Mouse (Mus musculus): ENCODE data around the gene Ppm1h. TPM values are rescaled to one million over a fixed set of nuclear protein-coding genes. Genes with fewer than 3 reads are reported as not detected.
A peak's percentile ranks its signal among the peaks of the same experiment; 100 is the strongest.

The Ppm1h gene
- total and polyA plus RNA-seq, 2 experiments from 2014 or later: 31.1 to 31.7 TPM

DNA sequence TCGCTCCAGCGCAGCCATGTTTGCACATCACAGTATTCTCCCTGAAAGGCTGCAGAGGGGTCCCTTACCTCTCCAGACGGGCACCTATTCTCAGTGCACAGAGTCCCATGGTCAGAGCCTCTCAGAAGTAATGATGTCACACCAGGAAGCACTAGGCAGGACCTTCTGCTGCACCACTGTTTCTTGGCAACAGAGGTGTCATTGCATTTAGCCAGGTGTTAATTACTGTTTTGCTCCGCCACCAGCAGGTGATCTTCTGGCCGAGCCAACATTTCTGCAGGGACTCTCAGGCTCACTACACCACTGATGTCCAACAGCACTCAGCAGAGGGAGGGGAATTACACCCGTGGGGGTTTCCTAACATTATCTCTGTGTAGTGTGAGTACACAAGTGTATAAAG, 143.0 kb downstream of the Ppm1h start:
- Histone ChIP-seq H3K27ac (ENCODE audit: low read depth, low read length) (no peak overlapping the region), H3K27me3 (ENCODE audit: insufficient read depth, low read length) (no peaks in the 10 kb centered on the region), H3K9ac (no peak overlapping the region), H3K4me2 (ENCODE audit: low read depth) (no peak overlapping the region), H3K4me1 (ENCODE audit: insufficient read depth) (no peaks in the 10 kb centered on the region), H3K9me3 (ENCODE audit: low read length) (no peaks in the 10 kb centered on the region), H3K4me3 (ENCODE audit: low read depth, low read length) (no peak overlapping the region), H3K36me3 (ENCODE audit: insufficient read depth) (no peaks in the 10 kb centered on the region)
- 71% methylated on average over 6 of the region's 6 CpGs for WGBS
- TF ChIP-seq CTCF (IDR thresholded peaks at IDR 0.05; ENCODE audit: low read depth): no peak
- no peak for DNase-seq
- no peak for ATAC-seq

DNA sequence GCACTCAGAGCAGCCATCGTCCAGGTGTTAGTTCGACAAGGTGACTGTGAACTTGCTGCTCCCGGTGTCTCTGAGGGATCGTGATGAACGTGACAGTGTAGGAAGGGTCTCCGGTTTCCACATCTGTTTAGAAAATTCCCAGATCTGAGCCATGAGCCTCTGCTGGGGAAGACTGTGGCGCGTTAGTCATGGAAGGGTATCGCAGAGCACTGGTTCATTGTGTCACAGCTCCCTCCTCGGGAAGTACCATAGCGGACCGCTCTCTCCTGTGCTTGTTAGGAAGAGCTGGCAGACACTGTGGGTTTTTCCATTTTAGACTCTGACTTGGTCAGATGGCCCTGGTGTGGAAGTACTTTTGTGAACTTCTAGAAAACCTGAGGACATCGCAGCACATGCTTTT, 145.1 kb downstream of the Ppm1h start:
- H3K36me3 ChIP-seq (ENCODE audit: insufficient read depth): no peaks in the 10 kb centered on the region
- ATAC-seq (no peak), DNase-seq (no peak)
- 86% methylated on average over 13 of the region's 13 CpGs for WGBS
- no peak overlapping the region for H3K9ac ChIP-seq
- H3K4me2 ChIP-seq (ENCODE audit: low read depth): no peak overlapping the region
- no peaks in the 10 kb centered on the region for H3K4me1 ChIP-seq (ENCODE audit: insufficient read depth)
- TF ChIP-seq CTCF (IDR thresholded peaks at IDR 0.05; ENCODE audit: low read depth): no peak
- H3K9me3 ChIP-seq (ENCODE audit: low read length): no peaks in the 10 kb centered on the region
- no peaks in the 10 kb centered on the region for H3K27me3 ChIP-seq (ENCODE audit: insufficient read depth, low read length)
- no peak overlapping the region for H3K27ac ChIP-seq (ENCODE audit: low read depth, low read length)
- H3K4me3 ChIP-seq (ENCODE audit: low read depth, low read length): no peak overlapping the region

- ATAC-seq (no peak), DNase-seq (no peak)
- H3K4me1 ChIP-seq (ENCODE audit: insufficient read depth): no peaks in the 10 kb centered on the region
- H3K27me3 ChIP-seq (ENCODE audit: insufficient read depth, low read length): no peaks in the 10 kb centered on the region
- H3K36me3 ChIP-seq (ENCODE audit: insufficient read depth): no peaks in the 10 kb centered on the region
- H3K9ac ChIP-seq: no peak overlapping the region
- TF ChIP-seq CTCF (IDR thresholded peaks at IDR 0.05; ENCODE audit: low read depth): no peak
- WGBS: 53% methylated on average over 16 of the region's 16 CpGs
- no peaks in the 10 kb centered on the region for H3K9me3 ChIP-seq (ENCODE audit: low read length)
- no peak overlapping the region for H3K4me3 ChIP-seq (ENCODE audit: low read depth, low read length)
- H3K27ac ChIP-seq (ENCODE audit: low read depth, low read length): no peak overlapping the region
- H3K4me2 ChIP-seq (ENCODE audit: low read depth): no peak overlapping the region
These were observed 148.3 kb downstream of the Ppm1h start for GRCm38 (mm10) chr10:122826696-122827331.

GRCm38 (mm10) chr10:122827719-122828414, 149.3 kb downstream of the Ppm1h start:
- no peaks in the 10 kb centered on the region for H3K36me3 ChIP-seq (ENCODE audit: insufficient read depth)
- no peak for ATAC-seq
- H3K27ac ChIP-seq (ENCODE audit: low read depth, low read length): no peak overlapping the region
- H3K27me3 ChIP-seq (ENCODE audit: insufficient read depth, low read length): no peaks in the 10 kb centered on the region
- WGBS: 51% methylated on average over 12 of the region's 12 CpGs
- H3K4me3 ChIP-seq (ENCODE audit: low read depth, low read length): no peak overlapping the region
- no peak overlapping the region for H3K9ac ChIP-seq
- H3K9me3 ChIP-seq (ENCODE audit: low read length): no peaks in the 10 kb centered on the region
- H3K4me2 ChIP-seq (ENCODE audit: low read depth): no peak overlapping the region
- no peaks in the 10 kb centered on the region for H3K4me1 ChIP-seq (ENCODE audit: insufficient read depth)
- no peak for DNase-seq
- no peak for TF ChIP-seq CTCF (IDR thresholded peaks at IDR 0.05; ENCODE audit: low read depth)

- Histone ChIP-seq H3K9me3 (ENCODE audit: low read length) (no peaks in the 10 kb centered on the region), H3K4me3 (ENCODE audit: low read depth, low read length) (no peak overlapping the region), H3K27me3 (ENCODE audit: insufficient read depth, low read length) (no peaks in the 10 kb centered on the region), H3K36me3 (ENCODE audit: insufficient read depth) (no peaks in the 10 kb centered on the region), H3K4me2 (ENCODE audit: low read depth) (no peak overlapping the region), H3K4me1 (ENCODE audit: insufficient read depth) (no peaks in the 10 kb centered on the region), H3K9ac (no peak overlapping the region), H3K27ac (ENCODE audit: low read depth, low read length) (no peak overlapping the region)
- DNase-seq: no peak
- ATAC-seq: peak; percentile 25; the same call in 1 of the 2 replicates
- TF ChIP-seq CTCF (IDR thresholded peaks at IDR 0.05; ENCODE audit: low read depth): no peak
- 50% methylated on average over 3 of the region's 3 CpGs for WGBS
These were observed 151.2 kb downstream of the Ppm1h start for GRCm38 (mm10) chr10:122829801-122830217.

GRCm38 (mm10) chr10:122830638-122831037, 152.1 kb downstream of the Ppm1h start:
- Histone ChIP-seq H3K4me3 (ENCODE audit: low read depth, low read length) (no peak overlapping the region), H3K36me3 (ENCODE audit: insufficient read depth) (no peaks in the 10 kb centered on the region), H3K9me3 (ENCODE audit: low read length) (no peaks in the 10 kb centered on the region), H3K27ac (ENCODE audit: low read depth, low read length) (no peak overlapping the region), H3K4me1 (ENCODE audit: insufficient read depth) (no peaks in the 10 kb centered on the region), H3K27me3 (ENCODE audit: insufficient read depth, low read length) (no peaks in the 10 kb centered on the region), H3K4me2 (ENCODE audit: low read depth) (no peak overlapping the region), H3K9ac (no peak overlapping the region)
- 96% methylated on average over 10 of the region's 10 CpGs for WGBS
- DNase-seq (no peak), ATAC-seq (no peak)
- TF ChIP-seq CTCF (IDR thresholded peaks at IDR 0.05; ENCODE audit: low read depth): no peak

DNA sequence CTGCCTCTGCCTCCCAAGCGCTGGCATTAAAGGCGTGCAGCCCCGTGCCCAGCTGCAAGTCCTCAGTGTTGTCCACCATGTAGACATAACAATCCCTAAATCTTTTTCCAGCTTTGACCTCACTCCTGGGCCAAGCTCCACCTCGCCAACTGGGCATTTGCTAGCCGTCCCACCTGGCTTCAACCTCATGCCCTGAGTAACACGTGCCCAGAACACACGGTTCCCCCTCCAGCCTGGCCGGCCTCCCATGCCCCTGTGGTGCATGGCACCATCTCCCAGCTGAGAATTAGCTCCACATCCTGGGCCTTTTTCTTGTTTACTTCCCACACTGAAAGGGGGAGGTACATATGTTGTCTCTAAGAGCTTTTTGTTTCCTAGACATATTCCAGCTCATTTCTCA, 163.5 kb downstream of the Ppm1h start:
- Histone ChIP-seq H3K4me1 (ENCODE audit: insufficient read depth) (0 out of 2 replicates have a peak, but pooled peaks cover 3% of the 10 kb centered on the region), H3K4me2 (ENCODE audit: low read depth) (no peak overlapping the region), H3K9ac (no peak overlapping the region), H3K9me3 (ENCODE audit: low read length) (peaks cover 4% of the 10 kb centered on the region; the same call in 1 of the 2 replicates), H3K36me3 (ENCODE audit: insufficient read depth) (no peaks in the 10 kb centered on the region), H3K4me3 (ENCODE audit: low read depth, low read length) (no peak overlapping the region), H3K27me3 (ENCODE audit: insufficient read depth, low read length) (no peaks in the 10 kb centered on the region), H3K27ac (ENCODE audit: low read depth, low read length) (no peak overlapping the region)
- ATAC-seq (no peak), DNase-seq (no peak)
- no peak for TF ChIP-seq CTCF (IDR thresholded peaks at IDR 0.05; ENCODE audit: low read depth)
- 87% methylated on average over 8 of the region's 8 CpGs for WGBS

Data from forebrain, postnatal 0 days (tissue).